Mouse (Mus musculus) neural tube, embryonic 15.5 days (tissue): ENCODE data around the gene Hist1h4i. TPM values are rescaled to one million over a fixed set of nuclear protein-coding genes. Genes with fewer than 3 reads are reported as not detected.
"Not testable (repeated sequence)": the region's sequence is repeated elsewhere in the genome, so short reads cannot be mapped to it uniquely, and the experiment has no call there.

Experiments
- ATAC-seq: fragments of 200-750 bp; cut with Nextera tagmentation; 2 replicates; pipeline ENCODE4 v1.8.0; 2017; ENCODE audit warnings: mild to moderate bottlenecking, moderate TSS enrichment, moderate library complexity; ENCODE audit not compliant: low FRiP score
- H3K27ac ChIP-seq: fragments of 300-500 bp; sonication (generic); replicated peaks from 2 replicates; pipeline ENCODE4 v1.5.1; 2015; ENCODE audit warnings: mild to moderate bottlenecking, inconsistent platforms
- H3K27me3 ChIP-seq: fragments of 300-500 bp; sonication (generic); replicated peaks from 2 replicates; pipeline ENCODE4 v1.6.1; 2015; ENCODE audit warnings: inconsistent platforms
- H3K36me3 ChIP-seq: fragments of 300-500 bp; sonication (generic); 2 replicates; pipeline ENCODE4 v1.6.1; 2015; ENCODE audit warnings: inconsistent platforms
- H3K4me1 ChIP-seq: fragments of 300-500 bp; sonication (generic); 2 replicates; pipeline ENCODE4 v1.6.1; 2015; ENCODE audit warnings: inconsistent platforms
- H3K4me2 ChIP-seq: fragments of 300-500 bp; sonication (generic); 2 replicates; pipeline ENCODE4 v1.6.1; 2015; ENCODE audit warnings: inconsistent platforms, mild to moderate bottlenecking, moderate library complexity
- H3K4me3 ChIP-seq: fragments of 300-500 bp; sonication (generic); replicated peaks from 2 replicates; pipeline ENCODE4 v1.5.1; 2015; ENCODE audit warnings: mild to moderate bottlenecking, inconsistent platforms
- H3K9ac ChIP-seq: fragments of 300-500 bp; sonication (generic); replicated peaks from 2 replicates; pipeline ENCODE4 v1.6.1; 2015; ENCODE audit warnings: mild to moderate bottlenecking, inconsistent platforms
- H3K9me3 ChIP-seq: fragments of 300-500 bp; sonication (generic); replicated peaks from 2 replicates; pipeline ENCODE4 v1.6.1; 2016; ENCODE audit warnings: inconsistent platforms
- WGBS: fragments of 180-500 bp; shearing (Covaris S2); methylation state at CpG from one replicate; pipeline ENCODE4 v1.1.7; 2015; ENCODE audit warnings: mixed read lengths; 5-methylcytosine and 5-hydroxymethylcytosine counted together
- polyA plus RNA-seq: library from polyadenylated mRNA; unstranded; fragments of >200 nt; fragmentation: Nextera tagmentation; extraction: Ambion mirVana; gene quantifications from 2 replicates; pipeline ENCODE4 v1.2.1, GENCODE M21; 2015

The Hist1h4i gene
- polyA plus RNA-seq, 1 experiment from 2014 or later: 4.8 TPM

GRCm38 (mm10) chr13:22035267-22036148 lies 5.7 kb downstream of the Hist1h4i start, which contains the start of the genes Hist1h2ah and Hist1h2bk:
Hist1h2ah (minus strand) TSS chr13:22035568.
Hist1h2bk (plus strand) TSS chr13:22035870.
- under 1% methylated on average over 22 of the region's 69 CpGs for WGBS

DNA sequence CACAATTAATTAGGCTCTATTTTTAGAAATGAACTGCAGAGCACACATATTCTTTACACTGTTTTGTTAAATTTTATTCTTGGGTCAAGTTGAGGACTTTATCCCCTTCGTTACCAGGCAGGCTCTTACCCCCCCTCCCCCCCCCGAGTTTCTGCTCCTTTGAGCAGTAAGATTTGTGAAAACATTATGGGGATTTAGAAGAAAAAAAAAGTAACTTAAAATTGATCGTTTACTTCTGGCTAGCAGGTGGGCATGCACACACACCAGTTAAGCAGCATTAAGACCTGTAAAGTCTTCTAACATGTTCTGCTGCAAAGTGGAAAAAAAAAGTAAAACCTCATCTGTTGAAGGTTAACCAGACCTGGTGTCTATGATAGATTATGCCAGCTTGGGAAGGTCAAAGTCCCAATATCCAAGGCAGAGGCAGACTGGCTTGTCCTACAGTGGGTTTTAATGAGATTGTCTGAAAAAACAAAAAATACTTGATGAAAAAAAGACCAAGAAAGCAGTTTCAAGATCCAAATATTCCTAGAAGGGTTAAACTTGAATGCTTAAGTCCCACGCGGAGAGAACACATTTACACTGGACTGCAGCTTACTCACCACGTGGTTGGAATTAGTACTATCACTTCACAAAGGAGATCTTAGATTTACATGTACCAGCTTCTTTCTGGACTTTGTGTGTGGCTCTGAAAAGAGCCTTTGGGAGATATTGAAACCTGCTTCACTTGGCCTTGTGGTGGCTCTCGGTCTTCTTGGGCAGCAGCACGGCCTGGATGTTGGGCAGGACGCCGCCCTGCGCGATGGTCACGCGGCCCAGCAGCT lies 6.5 kb downstream of the Hist1h4i start:
- Histone ChIP-seq H3K27me3 (no peaks in the 10 kb centered on the region), H3K9me3 (no peaks in the 10 kb centered on the region), H3K4me2 (peak overlapping the region; percentile 70), H3K4me1 (peaks cover 13% of the 10 kb centered on the region), H3K9ac (0 out of 2 replicates have a peak overlapping the region, but pooled peaks have one; percentile 14), H3K4me3 (peak overlapping the region; percentile 40), H3K36me3 (no peaks in the 10 kb centered on the region), H3K27ac (0 out of 2 replicates have a peak overlapping the region, but pooled peaks have one; percentile 5)
- WGBS: under 1% methylated on average over 14 of the region's 14 CpGs
- ATAC-seq: no peak

More at GRCm38 (mm10) chr13:22035267-22036148, 5.7 kb downstream of the Hist1h4i start, which contains the start of the genes Hist1h2ah and Hist1h2bk:
- Histone ChIP-seq H3K4me3 (peak within 1 kb of the TSS; percentile 40), H3K27ac (peak within 1 kb of the TSS; percentile 63; the same call in 1 of the 2 replicates), H3K4me2 (peak within 1 kb of the TSS; percentile 70), H3K4me1 (peaks cover 18% of the 10 kb centered on the region), H3K9ac (peak within 1 kb of the TSS; percentile 44)
- peak; percentile 98 for ATAC-seq
- H3K9me3 ChIP-seq, H3K27me3 ChIP-seq, H3K36me3 ChIP-seq: not testable (repeated sequence)

DNA sequence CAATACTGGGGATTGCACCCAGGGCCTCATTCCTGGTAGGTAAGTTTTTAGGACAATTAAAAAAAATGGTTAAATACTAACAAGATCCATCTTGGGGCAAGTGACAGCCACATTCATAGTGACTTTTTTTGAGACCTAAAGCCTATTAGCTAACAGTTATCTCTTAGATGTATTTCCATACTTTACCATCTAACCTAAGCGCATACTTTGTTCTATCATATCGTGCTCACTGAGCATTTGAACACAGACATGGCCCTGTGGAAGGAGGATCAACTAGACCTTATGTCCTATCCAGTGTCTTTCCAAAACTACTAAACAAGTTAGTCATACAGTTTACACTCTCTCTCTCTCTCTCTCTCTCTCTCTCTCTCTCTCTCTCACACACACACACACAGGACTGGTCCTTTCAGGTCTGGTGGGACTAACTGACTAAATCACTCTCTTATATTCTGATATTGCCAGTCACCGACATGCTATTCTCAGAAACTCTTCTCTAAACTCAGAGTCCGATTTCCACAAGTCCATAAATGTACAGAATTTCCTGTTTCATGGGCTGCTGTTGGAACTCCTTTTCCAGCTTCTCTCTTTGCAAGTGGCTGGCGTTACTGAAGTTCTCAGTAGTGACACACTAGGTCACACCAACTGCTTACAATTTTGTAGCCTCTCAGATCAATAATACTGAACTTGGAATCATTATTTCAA lies 7.3 kb downstream of the Hist1h4i start:
- no peak for ATAC-seq
- peak overlapping the region; percentile 70; the same call in 1 of the 2 replicates for H3K4me2 ChIP-seq
- H3K36me3 ChIP-seq: no peaks in the 10 kb centered on the region
- H3K4me3 ChIP-seq: no peak overlapping the region
- H3K27ac ChIP-seq: no peak overlapping the region
- H3K9ac ChIP-seq: no peak overlapping the region
- no peaks in the 10 kb centered on the region for H3K27me3 ChIP-seq
- peaks cover 18% of the 10 kb centered on the region for H3K4me1 ChIP-seq
- no peaks in the 10 kb centered on the region for H3K9me3 ChIP-seq
- 53% methylated on average over 5 of the region's 5 CpGs for WGBS

- ATAC-seq: no peak
- Histone ChIP-seq H3K27ac (no peak overlapping the region), H3K27me3 (no peaks in the 10 kb centered on the region), H3K36me3 (no peaks in the 10 kb centered on the region), H3K9ac (no peak overlapping the region), H3K9me3 (no peaks in the 10 kb centered on the region), H3K4me2 (no peak overlapping the region), H3K4me1 (peaks cover 13% of the 10 kb centered on the region), H3K4me3 (no peak overlapping the region)
- 17% methylated on average over 4 of the region's 4 CpGs for WGBS
Observed at GRCm38 (mm10) chr13:22030493-22030892, 10.7 kb downstream of the Hist1h4i start.

DNA sequence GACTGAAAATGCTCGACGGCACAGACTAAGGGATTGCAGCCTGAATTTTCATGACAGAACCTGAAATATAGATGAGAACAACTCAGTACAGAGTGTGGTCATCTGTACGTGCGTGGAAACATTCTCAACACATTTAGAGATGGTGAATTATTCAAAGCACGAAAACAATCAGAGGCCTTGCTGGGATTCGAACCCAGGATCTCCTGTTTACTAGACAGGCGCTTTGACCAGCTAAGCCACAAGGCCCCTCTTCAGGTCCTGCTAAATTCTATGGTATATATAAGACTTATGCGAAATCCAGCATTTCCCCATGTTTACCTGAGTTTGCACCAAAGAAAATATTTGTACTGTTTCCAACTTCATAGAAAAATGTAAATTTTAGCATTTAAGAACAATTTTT lies 11.2 kb downstream of the Hist1h4i start:
- H3K4me1 ChIP-seq: peaks cover 12% of the 10 kb centered on the region
- no peaks in the 10 kb centered on the region for H3K9me3 ChIP-seq
- H3K27ac ChIP-seq: no peak overlapping the region
- H3K9ac ChIP-seq: no peak overlapping the region
- H3K4me2 ChIP-seq: no peak overlapping the region
- no peak for ATAC-seq
- WGBS: 34% methylated on average over 8 of the region's 8 CpGs
- no peak overlapping the region for H3K4me3 ChIP-seq
- no peaks in the 10 kb centered on the region for H3K27me3 ChIP-seq
- H3K36me3 ChIP-seq: no peaks in the 10 kb centered on the region

GRCm38 (mm10) chr13:22028673-22029460 lies 12.3 kb downstream of the Hist1h4i start:
- peak overlapping the region; percentile 56 for H3K4me3 ChIP-seq
- H3K9ac ChIP-seq: peak overlapping the region; percentile 61
- H3K9me3 ChIP-seq: no peaks in the 10 kb centered on the region
- under 1% methylated on average over 40 of the region's 40 CpGs for whole genome bisulfite sequencing
- ATAC-seq: peak; percentile 86
- H3K36me3 ChIP-seq: no peaks in the 10 kb centered on the region
- H3K27ac ChIP-seq: peak overlapping the region; percentile 77
- peaks cover 7% of the 10 kb centered on the region for H3K4me1 ChIP-seq
- H3K27me3 ChIP-seq: peaks cover 5% of the 10 kb centered on the region; the same call in 1 of the 2 replicates
- peak overlapping the region; percentile 68 for H3K4me2 ChIP-seq

- H3K27ac ChIP-seq: peak overlapping the region; percentile 66
- no peaks in the 10 kb centered on the region for H3K36me3 ChIP-seq
- H3K4me1 ChIP-seq: peaks cover 16% of the 10 kb centered on the region
- WGBS: 2% methylated on average over 35 of the region's 35 CpGs
- peak overlapping the region; percentile 62 for H3K4me2 ChIP-seq
- H3K9me3 ChIP-seq: no peaks in the 10 kb centered on the region
- H3K9ac ChIP-seq: peak overlapping the region; percentile 48
- H3K27me3 ChIP-seq: peaks cover 15% of the 10 kb centered on the region
- ATAC-seq: peak; percentile 76; the same call in 1 of the 2 replicates
- H3K4me3 ChIP-seq: peak overlapping the region; percentile 49
Observed at GRCm38 (mm10) chr13:22026058-22027031, 14.8 kb downstream of the Hist1h4i start.

DNA sequence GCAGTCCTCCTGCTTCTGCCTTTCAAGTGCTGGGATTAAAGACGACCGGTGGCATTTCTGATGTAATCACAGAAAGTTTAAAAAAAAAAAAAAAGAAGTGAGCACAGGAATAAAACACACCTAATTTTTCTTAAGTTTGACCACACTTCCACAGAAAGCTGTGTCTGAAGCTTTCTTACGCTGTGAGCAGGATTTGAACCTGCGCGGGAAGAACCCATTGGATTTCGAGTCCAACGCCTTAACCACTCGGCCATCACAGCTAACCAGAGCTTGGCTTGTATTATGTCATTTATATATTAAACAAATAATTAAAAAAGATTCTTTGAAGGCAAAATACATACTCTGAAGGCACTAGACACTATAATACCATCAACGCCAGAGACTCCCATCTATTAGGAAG lies 18.9 kb downstream of the Hist1h4i start:
- 3% methylated on average over 9 of the region's 9 CpGs for WGBS
- Histone ChIP-seq H3K4me1 (peaks cover 14% of the 10 kb centered on the region), H3K9ac (0 out of 2 replicates have a peak overlapping the region, but pooled peaks have one; percentile 7), H3K27me3 (peaks cover 51% of the 10 kb centered on the region), H3K36me3 (no peaks in the 10 kb centered on the region), H3K9me3 (no peaks in the 10 kb centered on the region), H3K4me2 (peak overlapping the region; percentile 58), H3K4me3 (peak overlapping the region; percentile 33), H3K27ac (no peak overlapping the region)
- ATAC-seq: 0 out of 2 replicates have a peak, but pooled peaks have one; percentile 66

- Histone ChIP-seq H3K9me3 (no peaks in the 10 kb centered on the region), H3K27ac (no peak overlapping the region), H3K4me3 (peak overlapping the region; percentile 33), H3K4me1 (peaks cover 14% of the 10 kb centered on the region), H3K27me3 (peaks cover 53% of the 10 kb centered on the region), H3K36me3 (no peaks in the 10 kb centered on the region), H3K4me2 (peak overlapping the region; percentile 58), H3K9ac (0 out of 2 replicates have a peak overlapping the region, but pooled peaks have one; percentile 7)
- 0% methylated on average over 11 of the region's 11 CpGs for WGBS
- no peak for ATAC-seq
Observed at GRCm38 (mm10) chr13:22021581-22021980, 19.6 kb downstream of the Hist1h4i start.
